ENCODE assay signal across 19 mouse cellular contexts in genomic region chr6:102556497-102556896, GRCm38 (mm10). TPM values are rescaled to one million over a fixed set of nuclear protein-coding genes. Genes with fewer than 3 reads are reported as not detected.
A peak's percentile ranks its signal among the peaks of the same experiment; 100 is the strongest.
DNase-seq lines count a peak whose midpoint lies in the region; ATAC-seq and TF ChIP-seq lines count a peak whose summit lies in the region.
"Had no signal": no experiment of that assay in that cellular context is flagged by ENCODE, and none has a peak within 500 bp of the region (broad histone marks: within the 10 kb centered on the region; RNA-seq: fewer than 3 reads in every experiment).

No protein-coding gene starts in this region.

- no peak for TF ChIP-seq CTCF in kidney, adult 2 months (conservative IDR thresholded peaks at IDR 0.05; ENCODE audit: insufficient read depth, insufficient read length, low read depth, low read length)

- no peaks in the 10 kb centered on the region for H3K27me3 ChIP-seq in forebrain, embryonic 16.5 days (replicated peaks; ENCODE audit: control insufficient read depth, insufficient read depth, low read length)
- no peaks in the 10 kb centered on the region for H3K27me3 ChIP-seq in forebrain, embryonic 11.5 days (ENCODE audit: control insufficient read depth, insufficient read depth, low read length)
- H3K27me3 ChIP-seq in megakaryocyte, embryonic 14.5 days (replicated peaks) = no peaks in the 10 kb centered on the region
- no peaks in the 10 kb centered on the region for H3K27me3 ChIP-seq in liver, embryonic 13.5 days
- H3K27me3 ChIP-seq in kidney, adult 2 months (replicated peaks; ENCODE audit: control insufficient read depth, insufficient read depth, low read length) = no peaks in the 10 kb centered on the region
- no peaks in the 10 kb centered on the region for H3K27me3 ChIP-seq in limb, embryonic 10.5 days (ENCODE audit: low read depth, poor library complexity, severe bottlenecking)
- H3K27me3 ChIP-seq: neural tube, embryonic 12.5 days had no signal

- H3K36me3 ChIP-seq in forebrain, embryonic 16.5 days (ENCODE audit: control insufficient read depth, insufficient read depth) = no peaks in the 10 kb centered on the region
- no peaks in the 10 kb centered on the region for H3K36me3 ChIP-seq in forebrain, embryonic 11.5 days (ENCODE audit: control insufficient read depth, insufficient read depth, low read length)
- no peaks in the 10 kb centered on the region for H3K36me3 ChIP-seq in megakaryocyte, embryonic 14.5 days (replicated peaks; ENCODE audit: low read length)
- H3K36me3 ChIP-seq in liver, embryonic 13.5 days = no peaks in the 10 kb centered on the region
- H3K36me3 ChIP-seq in kidney, adult 2 months (ENCODE audit: control insufficient read depth, insufficient read depth, low read length) = no peaks in the 10 kb centered on the region
- no peaks in the 10 kb centered on the region for H3K36me3 ChIP-seq in limb, embryonic 10.5 days
- H3K36me3 ChIP-seq: embryonic facial prominence, embryonic 10.5 days; midbrain, embryonic 10.5 days; neural tube, embryonic 12.5 days had no signal

- no peak for TF ChIP-seq POLR2A in kidney, adult 2 months (IDR thresholded peaks at IDR 0.05; ENCODE audit: low read depth, low read length)

- 55% methylated on average over 3 of the region's 3 CpGs for WGBS in forebrain, embryonic 16.5 days
- WGBS in forebrain, embryonic 11.5 days = 79% methylated on average over 3 of the region's 3 CpGs
- 9% methylated on average over 3 of the region's 3 CpGs for WGBS in liver, embryonic 13.5 days (ENCODE audit: insufficient replicate concordance)
- WGBS in kidney, adult 2 months = 65% methylated on average over 3 of the region's 3 CpGs
- 76% methylated on average over 3 of the region's 3 CpGs for WGBS in limb, embryonic 10.5 days

- H3K9ac ChIP-seq in forebrain, embryonic 16.5 days (replicated peaks; ENCODE audit: low read depth, low read length) = no peak overlapping the region
- no peak overlapping the region for H3K9ac ChIP-seq in forebrain, embryonic 11.5 days (ENCODE audit: low read length)
- H3K9ac ChIP-seq in liver, embryonic 13.5 days = peak overlapping the region; percentile 8; the same call in 1 of the 2 replicates
- H3K9ac ChIP-seq: neural tube, embryonic 12.5 days had no signal

- no peak overlapping the region for H3K4me3 ChIP-seq in forebrain, embryonic 16.5 days (replicated peaks; ENCODE audit: low read length)
- H3K4me3 ChIP-seq in forebrain, embryonic 11.5 days (ENCODE audit: low read depth, low read length) = no peak overlapping the region
- H3K4me3 ChIP-seq in megakaryocyte, embryonic 14.5 days (replicated peaks) = peak overlapping the region; percentile 28
- peak overlapping the region; percentile 9 for H3K4me3 ChIP-seq in liver, embryonic 13.5 days (replicated peaks)
- no peak overlapping the region for H3K4me3 ChIP-seq in kidney, adult 2 months (ENCODE audit: insufficient read depth, low read depth, low read length)
- no peak overlapping the region for H3K4me3 ChIP-seq in limb, embryonic 10.5 days
- H3K4me3 ChIP-seq: embryonic facial prominence, embryonic 10.5 days; erythroblast, embryonic 14.5 days; heart, adult 2 months; midbrain, embryonic 10.5 days; neural tube, embryonic 12.5 days had no signal

- peaks cover 4% of the 10 kb centered on the region for H3K4me1 ChIP-seq in forebrain, embryonic 16.5 days (replicated peaks; ENCODE audit: control insufficient read depth, insufficient read depth, low read length)
- H3K4me1 ChIP-seq in forebrain, embryonic 11.5 days (replicated peaks; ENCODE audit: control insufficient read depth, insufficient read depth, low read length) = no peaks in the 10 kb centered on the region
- peaks cover 26% of the 10 kb centered on the region for H3K4me1 ChIP-seq in megakaryocyte, embryonic 14.5 days
- H3K4me1 ChIP-seq in liver, embryonic 13.5 days (replicated peaks) = peaks cover 53% of the 10 kb centered on the region
- no peaks in the 10 kb centered on the region for H3K4me1 ChIP-seq in kidney, adult 2 months (ENCODE audit: control insufficient read depth, insufficient read depth, low read length)
- no peaks in the 10 kb centered on the region for H3K4me1 ChIP-seq in limb, embryonic 10.5 days
- H3K4me1 ChIP-seq: embryonic facial prominence, embryonic 10.5 days; midbrain, embryonic 10.5 days; neural tube, embryonic 12.5 days had no signal

- H3K27ac ChIP-seq in forebrain, embryonic 16.5 days (ENCODE audit: low read length) = peak overlapping the region; percentile 20; the same call in 1 of the 2 replicates
- no peak overlapping the region for H3K27ac ChIP-seq in forebrain, embryonic 11.5 days (ENCODE audit: low read depth, low read length)
- peak overlapping the region; percentile 79 for H3K27ac ChIP-seq in liver, embryonic 13.5 days
- H3K27ac ChIP-seq in kidney, adult 2 months (ENCODE audit: insufficient read depth, low read depth, low read length) = no peak overlapping the region
- no peak overlapping the region for H3K27ac ChIP-seq in limb, embryonic 10.5 days
- H3K27ac ChIP-seq: embryonic facial prominence, embryonic 10.5 days; heart, adult 2 months; midbrain, embryonic 10.5 days; neural tube, embryonic 12.5 days had no signal

- H3K4me2 ChIP-seq in forebrain, embryonic 16.5 days (ENCODE audit: low read length) = no peak overlapping the region
- no peak overlapping the region for H3K4me2 ChIP-seq in forebrain, embryonic 11.5 days (ENCODE audit: low read depth, low read length, severe bottlenecking)
- H3K4me2 ChIP-seq in liver, embryonic 13.5 days = peak overlapping the region; percentile 57
- H3K4me2 ChIP-seq: neural tube, embryonic 12.5 days had no signal

- no peaks in the 10 kb centered on the region for H3K9me3 ChIP-seq in forebrain, embryonic 16.5 days (ENCODE audit: control insufficient read depth, low read length)
- no peaks in the 10 kb centered on the region for H3K9me3 ChIP-seq in forebrain, embryonic 11.5 days (ENCODE audit: control insufficient read depth, low read length)
- H3K9me3 ChIP-seq in megakaryocyte, embryonic 14.5 days = no peaks in the 10 kb centered on the region
- no peaks in the 10 kb centered on the region for H3K9me3 ChIP-seq in liver, embryonic 13.5 days (replicated peaks)
- no peaks in the 10 kb centered on the region for H3K9me3 ChIP-seq in limb, embryonic 10.5 days (replicated peaks)
- H3K9me3 ChIP-seq: embryonic facial prominence, embryonic 10.5 days; midbrain, embryonic 10.5 days; neural tube, embryonic 12.5 days had no signal

- no peak for DNase-seq in forebrain, embryonic 11.5 days (ENCODE audit: low spot score)
- DNase-seq in liver, embryonic 13.5 days = peak; percentile 58
- DNase-seq in kidney, adult 2 months = no peak
- DNase-seq in limb, embryonic 10.5 days (ENCODE audit: low spot score) = no peak
- DNase-seq in spleen, adult 18-20 months = no peak
- DNase-seq: adrenal gland, adult 2 months; cerebellum, postnatal 14 days; gastrocnemius, postnatal 14 days; heart, adult 2 months; thymus, postnatal 36 days had no signal

- ATAC-seq in forebrain, embryonic 16.5 days = no peak
- ATAC-seq in forebrain, embryonic 11.5 days (replicated peaks; ENCODE audit: low FRiP score) = no peak
- no peak for ATAC-seq in megakaryocyte, adult 5-6 weeks (ENCODE audit: poor library complexity, severe bottlenecking)
- peak; percentile 100 for ATAC-seq in liver, embryonic 13.5 days (ENCODE audit: low read depth)
- ATAC-seq: lung, postnatal 0 days had no signal

RNA-seq across cellular contexts. Expression of gene Cntn3, which starts 16.4 kb away (rescaled TPM):
- 2.1 and 2.7 TPM in 2 replicates for polyA plus RNA-seq in forebrain, embryonic 16.5 days (2015; fragmentation: Nextera tagmentation; extraction: Ambion mirVana)
- 0.49 and 0.77 TPM in 2 replicates for polyA plus RNA-seq in forebrain, embryonic 11.5 days (2014; fragmentation: Nextera tagmentation; extraction: Ambion mirVana)
- polyA plus RNA-seq in megakaryocyte, embryonic 14.5 days (2012; ENCODE audit: insufficient read depth, low replicate concordance) = not detected in 2 replicates
- total RNA-seq in megakaryocyte, adult 5-6 weeks (2015) = not detected in 2 replicates
- not detected in 2 replicates for total RNA-seq in megakaryocyte, adult 5-6 weeks (2017)
- 0.78 and 0.84 TPM in 2 replicates for polyA plus RNA-seq in liver, embryonic 13.5 days (2015; fragmentation: Nextera tagmentation; extraction: Ambion mirVana)
- polyA plus RNA-seq in kidney, adult 2 months (2012; rRNA removed) = 0.03 and 0.06 TPM in 2 replicates
- polyA plus RNA-seq in limb, embryonic 10.5 days (2016; fragmentation: Nextera tagmentation; extraction: Ambion mirVana) = 0.15 and 0.18 TPM in 2 replicates
- total RNA-seq: heart, adult 2 months; monocyte, adult 5-6 weeks had no signal
- polyA plus RNA-seq: adrenal gland, adult 2 months had no signal

Comparison
In these comparisons a context has a peak if more than half of its experiments do, and no peak if none do; other contexts are left out.
1. H3K27ac ChIP-seq: peak in forebrain, embryonic 16.5 days (single experiment) and liver, embryonic 13.5 days (single experiment); none in forebrain, embryonic 11.5 days (single experiment), kidney, adult 2 months (single experiment) and limb, embryonic 10.5 days (single experiment).
2. H3K4me3 ChIP-seq: peak in megakaryocyte, embryonic 14.5 days (single experiment) and liver, embryonic 13.5 days (single experiment); none in forebrain, embryonic 16.5 days (single experiment), forebrain, embryonic 11.5 days (single experiment), kidney, adult 2 months (single experiment) and limb, embryonic 10.5 days (single experiment).